Mouse (Mus musculus) heart, postnatal 14 days (tissue): ENCODE data around the gene Gm3424. TPM values are rescaled to one million over a fixed set of nuclear protein-coding genes. Genes with fewer than 3 reads are reported as not detected.
"Not testable (repeated sequence)": the region's sequence is repeated elsewhere in the genome, so short reads cannot be mapped to it uniquely, and the experiment has no call there.

Source experiments
- DNase-seq, 2 experiments: peaks; one replicate each; pipeline ENCODE4 v3.0.0; 2021 to 2022
- intact Hi-C: fragments of 180-260 bp; cut with DNase I; formaldehyde crosslinking; loops from one replicate; pipeline ENCODE4 v1.15.1; 2025
- long read RNA-seq, 2 experiments: library from polyadenylated mRNA; stranded (forward); transcript quantifications; one replicate each; pipeline ENCODE4 v2.0.0; 2021
- total RNA-seq, 2 experiments: library from RNA; stranded (reverse); gene quantifications; 2 replicates each; pipeline ENCODE4 v1.2.3; 2021

The Gm3424 gene
- total RNA-seq: not detected
- long read RNA-seq, experiment 1: 0 reads
- long read RNA-seq, experiment 2: 0 reads

- DNase-seq, intact Hi-C loops: not testable (repeated sequence)
These were observed at the start of gene Gm3424 for GRCm38 (mm10) chr14:5830229-5830628. Gene Gm3424 (minus strand): TSS chr14:5830329.

GRCm38 (mm10) chr14:5879791-5880190 is 49.7 kb upstream of the Gm3424 start:
- DNase-seq: peak in 1 of 2 experiments; percentile 4
- intact Hi-C loops: not testable (repeated sequence)

- peak; percentile 11 to 16 for DNase-seq
- intact Hi-C loops: not testable (repeated sequence)
These were observed 49.0 kb upstream of the Gm3424 start for GRCm38 (mm10) chr14:5879136-5879535.

GRCm38 (mm10) chr14:5855911-5856310 is 25.8 kb upstream of the Gm3424 start:
- intact Hi-C loops, DNase-seq: not testable (repeated sequence)

GRCm38 (mm10) chr14:5812699-5813356 is 17.3 kb downstream of the Gm3424 start:
- intact Hi-C loops, DNase-seq: not testable (repeated sequence)

GRCm38 (mm10) chr14:5807882-5808281 is 22.2 kb downstream of the Gm3424 start, which contains the start of gene Gm3383:
Gene Gm3383 (minus strand): TSS chr14:5807982.
- DNase-seq, intact Hi-C loops: not testable (repeated sequence)

Other genes starting within 250 kb of the Gm3424 start
- gene Gm8265, start 197.3 kb downstream of the Gm3424 start, total RNA-seq: not detected
- not detected for gene Gm9603, start 142.9 kb downstream of the Gm3424 start, total RNA-seq
- 1 to 10 TPM in 1 of 2 experiments, under 1 TPM in 1; 0.66 to 1.6 TPM for gene Gm3373, start 88.8 kb downstream of the Gm3424 start, total RNA-seq
- 1 to 10 TPM; 1.1 to 1.6 TPM for gene Gm3383, start 22.3 kb downstream of the Gm3424 start, total RNA-seq
- gene Gm8237, start 50.1 kb upstream of the Gm3424 start, total RNA-seq: under 1 TPM; 0.44 to 0.79 TPM
- under 1 TPM; 0.34 to 0.53 TPM for gene Gm3248, start 131.4 kb upstream of the Gm3424 start, total RNA-seq
- not detected for gene Gm3453, start 148.8 kb upstream of the Gm3424 start, total RNA-seq
- gene Gm6337, start 227.9 kb upstream of the Gm3424 start, total RNA-seq: not detected